Mouse (Mus musculus): Measurements from ENCODE around the gene 1700013G24Rik.
A peak's percentile ranks its signal among the peaks of the same experiment; 100 is the strongest.

Gene 1700013G24Rik

GRCm38 (mm10) chr4:137497892-137498722 is 45.0 kb downstream of the 1700013G24Rik start:
- peak; percentile 73 for DNase-seq

- DNase-seq = no peak
Observed at GRCm38 (mm10) chr4:137498882-137499583, 45.9 kb downstream of the 1700013G24Rik start.

GRCm38 (mm10) chr4:137500149-137500548 is 47.1 kb downstream of the 1700013G24Rik start:
- DNase-seq = no peak

- DNase-seq = no peak
Observed at GRCm38 (mm10) chr4:137500953-137501352, 47.9 kb downstream of the 1700013G24Rik start.

- no peak for DNase-seq
Observed at GRCm38 (mm10) chr4:137502183-137502582, 49.1 kb downstream of the 1700013G24Rik start.

- no peak for DNase-seq
Observed at GRCm38 (mm10) chr4:137502801-137503200, 49.7 kb downstream of the 1700013G24Rik start.

- no peak for DNase-seq
Observed at GRCm38 (mm10) chr4:137503509-137503971, 50.5 kb downstream of the 1700013G24Rik start.

Measured in kidney, adult 9 months (tissue).